Mouse (Mus musculus): ENCODE measurements around the gene Gfpt2. TPM values are rescaled to one million over a fixed set of nuclear protein-coding genes. Genes with fewer than 3 reads are reported as not detected.

Gfpt2 gene
- total and polyA plus RNA-seq, 3 experiments: 0.04 TPM; not detected in 2

- Histone ChIP-seq H3K27ac (ENCODE audit: insufficient read depth, low read depth) (no peak overlapping the region), H3K79me2 (replicated peaks; ENCODE audit: control insufficient read depth, extremely low read depth, insufficient read depth, poor library complexity, severe bottlenecking) (no peaks in the 10 kb centered on the region), H3K9ac (ENCODE audit: insufficient read depth, low read depth) (no peak overlapping the region), H3K9me3 (replicated peaks; ENCODE audit: low read length) (no peaks in the 10 kb centered on the region), H3K4me2 (ENCODE audit: insufficient read depth, low read depth, poor library complexity, severe bottlenecking) (no peak overlapping the region), H3K27me3 (replicated peaks) (peaks cover 1% of the 10 kb centered on the region), H3K4me1 (ENCODE audit: control insufficient read depth in 1 of 2, insufficient read depth in 2 of 2) (peaks cover 7 to 24% of the 10 kb centered on the region in 2 experiments), H3K36me3 (replicated peaks in 1 of 2; ENCODE audit: control insufficient read depth in 1 of 2, insufficient read depth in 1 of 2, low read length in 1 of 2) (no peaks in the 10 kb centered on the region), H3K4me3 (replicated peaks in 1 of 3; ENCODE audit: low read depth in 2 of 3, low read length in 2 of 3, poor library complexity in 1 of 3) (no peak overlapping the region)
- DNase-seq (ENCODE audit: extremely low read depth): peak; percentile 60
- TF ChIP-seq JUND (conservative IDR thresholded peaks at IDR 0.05; ENCODE audit: low read depth, low read length) (no peak), EP300 (IDR thresholded peaks at IDR 0.05; ENCODE audit: low read length) (0 out of 2 replicates have a peak, but pooled peaks have one; percentile 4), CHD1 (IDR thresholded peaks at IDR 0.05; ENCODE audit: low read depth, low read length) (no peak), ZC3H11A (IDR thresholded peaks at IDR 0.05; ENCODE audit: low read depth, low read length) (no peak), TBP (conservative IDR thresholded peaks at IDR 0.05; ENCODE audit: low read depth, low read length) (no peak), E2F4 (IDR thresholded peaks at IDR 0.05; ENCODE audit: insufficient replicate concordance, low read depth, low read length) (no peak), SMC3 (IDR thresholded peaks at IDR 0.05; ENCODE audit: low read depth, low read length) (peak; percentile 38), PAX5 (IDR thresholded peaks at IDR 0.05; ENCODE audit: low read length) (no peak), ZKSCAN1 (IDR thresholded peaks at IDR 0.05; ENCODE audit: borderline replicate concordance, low read depth, low read length) (no peak), NRF1 (IDR thresholded peaks at IDR 0.05; ENCODE audit: low read depth, low read length) (no peak), MAX (IDR thresholded peaks at IDR 0.05; ENCODE audit: low read length) (no peak), GABPA (IDR thresholded peaks at IDR 0.05; ENCODE audit: insufficient replicate concordance, low read depth, low read length) (no peak), MAZ (IDR thresholded peaks at IDR 0.05; ENCODE audit: low read depth, low read length) (no peak), UBTF (IDR thresholded peaks at IDR 0.05; ENCODE audit: low read depth, low read length) (no peak), RAD21 (IDR thresholded peaks at IDR 0.05; ENCODE audit: low read depth, low read length) (peak; percentile 34), CTCF (conservative IDR thresholded peaks at IDR 0.05 in 1 of 2, IDR thresholded peaks at IDR 0.05 in 1 of 2; ENCODE audit: low read depth in 2 of 2, low read length in 2 of 2) (peak in 1 of 2 experiments; percentile 57; a peak in 2 of 4 replicates), ETS1 (conservative IDR thresholded peaks at IDR 0.05; ENCODE audit: low read depth, low read length) (no peak)
- dilution Hi-C loops (cut with MboI; ENCODE audit: extremely low pct_ligation_motif_present, extremely low pct_unique_long_range_greater_than_20kb, low sequenced_read_pairs): no loop called here
- in situ Hi-C loops (cut with MboI; ENCODE audit: low pct_ligation_motif_present, low pct_unique_long_range_greater_than_20kb, low sequenced_read_pairs): no loop called here
These were observed 21.7 kb upstream of the Gfpt2 start for GRCm38 (mm10) chr11:49772251-49772650.

- no peak overlapping the region for H3K9ac ChIP-seq (ENCODE audit: insufficient read depth, low read depth)
- H3K4me2 ChIP-seq (ENCODE audit: insufficient read depth, low read depth, poor library complexity, severe bottlenecking): no peak overlapping the region
- DNase-seq (ENCODE audit: extremely low read depth): no peak
- H3K4me1 ChIP-seq (ENCODE audit: control insufficient read depth in 1 of 2, insufficient read depth in 2 of 2): peaks cover 7 to 29% of the 10 kb centered on the region in 2 experiments
- no peaks in the 10 kb centered on the region for H3K36me3 ChIP-seq (replicated peaks in 1 of 2; ENCODE audit: control insufficient read depth in 1 of 2, insufficient read depth in 1 of 2, low read length in 1 of 2)
- no peak overlapping the region for H3K4me3 ChIP-seq (replicated peaks in 1 of 3; ENCODE audit: low read depth in 2 of 3, low read length in 2 of 3, poor library complexity in 1 of 3)
- no peaks in the 10 kb centered on the region for H3K79me2 ChIP-seq (replicated peaks; ENCODE audit: control insufficient read depth, extremely low read depth, insufficient read depth, poor library complexity, severe bottlenecking)
- H3K27ac ChIP-seq (ENCODE audit: insufficient read depth, low read depth): no peak overlapping the region
- H3K9me3 ChIP-seq (replicated peaks; ENCODE audit: low read length): no peaks in the 10 kb centered on the region
- no peak for TF ChIP-seq USF2 (conservative IDR thresholded peaks at IDR 0.05; ENCODE audit: low read depth, low read length)
- TF ChIP-seq ZKSCAN1 (IDR thresholded peaks at IDR 0.05; ENCODE audit: borderline replicate concordance, low read depth, low read length): no peak
- no peak for TF ChIP-seq CTCF (conservative IDR thresholded peaks at IDR 0.05 in 1 of 2, IDR thresholded peaks at IDR 0.05 in 1 of 2; ENCODE audit: low read depth in 2 of 2, low read length in 2 of 2)
- no peak for TF ChIP-seq HCFC1 (IDR thresholded peaks at IDR 0.05; ENCODE audit: low read depth, low read length)
- no peak for TF ChIP-seq NRF1 (IDR thresholded peaks at IDR 0.05; ENCODE audit: low read depth, low read length)
- TF ChIP-seq MEF2A (IDR thresholded peaks at IDR 0.05; ENCODE audit: borderline replicate concordance, low read depth, low read length): no peak
- no peak for TF ChIP-seq JUN (IDR thresholded peaks at IDR 0.05; ENCODE audit: insufficient read depth, low read depth, low read length)
- no peak for TF ChIP-seq ZNF384 (IDR thresholded peaks at IDR 0.05; ENCODE audit: low read depth, low read length)
- no peak for TF ChIP-seq JUND (conservative IDR thresholded peaks at IDR 0.05; ENCODE audit: low read depth, low read length)
- no peak for TF ChIP-seq RAD21 (IDR thresholded peaks at IDR 0.05; ENCODE audit: low read depth, low read length)
- H3K27me3 ChIP-seq (replicated peaks): peaks cover 1% of the 10 kb centered on the region
- dilution Hi-C loops (cut with MboI; ENCODE audit: extremely low pct_ligation_motif_present, extremely low pct_unique_long_range_greater_than_20kb, low sequenced_read_pairs): no loop called here
- in situ Hi-C loops (cut with MboI; ENCODE audit: low pct_ligation_motif_present, low pct_unique_long_range_greater_than_20kb, low sequenced_read_pairs): no loop called here
These were observed 19.1 kb upstream of the Gfpt2 start for GRCm38 (mm10) chr11:49774894-49775293.

All from CH12.LX (cell line).